Mouse (Mus musculus) spleen, adult 2 months (tissue): ENCODE data around the gene Pip4p1.

Experiments
- CTCF ChIP-seq: fragments of 200-500 bp; IDR thresholded peaks from 2 replicates; pipeline ENCODE4 v1.5.1; 2011; ENCODE audit warnings: mild to moderate bottlenecking, inconsistent platforms; ENCODE audit not compliant: insufficient read depth, insufficient read length, insufficient replicate concordance; ENCODE audit errors: extremely low read depth
- POLR2A ChIP-seq: fragments of 200-500 bp; IDR thresholded peaks from 2 replicates; pipeline ENCODE4 v1.6.1; 2011; ENCODE audit warnings: low read depth, low read length, inconsistent platforms

DNA sequence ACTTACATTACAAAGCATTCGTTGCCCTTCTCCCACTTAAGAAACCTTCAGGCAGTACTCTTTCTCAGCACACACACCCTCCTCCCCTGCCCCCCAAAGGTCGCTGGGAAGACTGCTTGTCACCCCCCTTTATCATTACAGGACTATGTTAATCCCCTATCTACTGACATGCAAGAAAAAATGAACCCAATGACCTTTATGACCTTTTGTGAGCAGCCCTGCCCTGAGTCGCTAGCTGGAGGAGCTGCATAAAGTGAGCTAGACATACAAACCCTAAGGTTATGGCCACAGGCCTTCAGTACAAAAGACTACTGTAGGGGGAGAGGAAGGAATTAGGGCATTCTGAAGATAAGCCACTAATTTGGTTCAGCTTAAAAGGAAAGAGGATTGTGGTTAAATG is 19.3 kb downstream of the Pip4p1 start:
- no peak for TF ChIP-seq CTCF
- no peak for TF ChIP-seq POLR2A
